Mouse (Mus musculus) adrenal gland (tissue): ENCODE results near the gene Uqcc1.
"Not testable (repeated sequence)": the region's sequence is repeated elsewhere in the genome, so short reads cannot be mapped to it uniquely, and the experiment has no call there.

ENCODE experiments used
- intact Hi-C: fragments of 180-260 bp; cut with DNase I; formaldehyde crosslinking; loops from one replicate; pipeline ENCODE4 v1.15.1; 2025

Uqcc1 gene

DNA sequence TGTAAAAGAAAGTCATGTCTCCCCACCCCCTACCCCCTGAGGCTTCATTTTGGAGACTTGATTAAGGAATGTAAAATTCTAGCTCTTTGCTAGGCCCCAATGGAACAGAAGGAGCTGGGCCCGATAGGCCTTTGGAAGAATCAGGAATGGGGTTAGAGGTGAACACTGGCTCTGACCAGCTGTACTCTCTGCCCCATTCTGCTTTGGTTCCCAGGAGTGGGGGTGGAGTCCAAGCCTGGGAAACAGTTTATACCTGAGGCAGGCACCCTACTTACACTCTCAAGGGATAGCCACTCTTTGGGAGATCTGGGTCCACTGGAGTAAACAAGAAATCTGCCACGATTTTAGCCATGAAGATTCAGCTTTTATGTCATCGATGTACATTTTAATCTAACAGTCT lies 10.6 kb upstream of the Uqcc1 start, which contains the start of gene Gm15557:
Gene Gm15557 (plus strand): TSS at position 48 of the 400 bp plus-strand sequence.
- intact Hi-C loops, result no loop called here

DNA sequence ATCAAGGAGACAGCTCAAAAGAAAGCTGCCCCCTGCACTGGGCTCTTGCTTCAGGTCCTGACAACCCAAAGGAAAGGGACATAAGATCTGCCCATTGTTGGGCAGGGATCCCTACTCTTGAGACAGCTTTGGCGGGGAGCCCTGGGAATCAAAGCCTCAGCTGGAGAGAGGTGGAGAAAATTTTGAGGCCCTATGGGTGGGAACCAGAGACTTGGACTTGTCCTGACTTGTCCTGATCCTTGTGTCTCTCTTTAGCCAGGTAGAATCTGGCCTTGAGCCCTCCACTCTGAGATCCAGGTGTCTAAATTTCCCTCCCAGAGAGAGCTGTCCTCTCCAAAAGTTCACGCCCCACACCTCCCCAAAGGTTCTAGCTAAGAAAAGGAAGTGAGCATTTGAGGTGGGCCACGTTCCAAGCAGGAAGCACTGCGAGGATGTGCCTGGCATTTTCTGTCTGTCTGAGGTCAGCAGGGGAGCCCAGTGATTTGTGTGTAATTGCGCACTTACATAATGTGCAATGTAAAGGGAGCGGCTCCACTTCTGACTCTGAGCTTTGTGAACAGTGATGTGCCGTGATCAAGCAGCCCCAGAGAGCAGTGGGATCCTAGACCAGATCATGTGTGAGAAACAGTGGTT lies 9.9 kb upstream of the Uqcc1 start:
- intact Hi-C loops, result no loop called here

DNA sequence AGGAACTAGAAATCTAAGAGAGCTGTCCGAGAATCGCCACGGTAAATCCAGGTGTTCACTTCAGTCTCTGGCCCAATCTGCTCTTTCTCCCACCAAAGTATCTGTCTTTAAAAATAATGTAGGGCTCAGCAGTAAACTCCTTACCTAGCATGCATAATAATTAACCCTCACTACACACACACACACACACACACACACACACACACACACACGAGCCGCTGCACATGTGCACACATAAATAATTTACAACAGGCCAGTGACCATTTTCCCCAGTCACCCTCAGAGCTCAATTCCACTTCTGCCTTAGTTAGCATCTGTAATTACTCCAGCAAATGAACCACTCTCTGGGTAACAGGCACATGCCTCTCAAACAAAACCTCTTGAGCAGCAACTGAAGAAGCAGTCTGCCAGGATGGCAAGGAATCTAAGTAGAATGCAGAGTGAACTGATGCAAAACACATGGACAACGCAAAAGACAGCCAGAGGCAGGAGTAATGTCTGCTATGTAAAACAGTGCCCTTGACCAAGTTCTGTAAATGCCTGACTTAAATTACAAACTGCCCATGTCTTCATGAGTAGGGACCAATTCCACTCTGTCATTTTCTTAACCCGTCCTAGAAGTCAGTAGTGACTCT lies 1.3 kb downstream of the Uqcc1 start:
- intact Hi-C loops, result no loop called here

DNA sequence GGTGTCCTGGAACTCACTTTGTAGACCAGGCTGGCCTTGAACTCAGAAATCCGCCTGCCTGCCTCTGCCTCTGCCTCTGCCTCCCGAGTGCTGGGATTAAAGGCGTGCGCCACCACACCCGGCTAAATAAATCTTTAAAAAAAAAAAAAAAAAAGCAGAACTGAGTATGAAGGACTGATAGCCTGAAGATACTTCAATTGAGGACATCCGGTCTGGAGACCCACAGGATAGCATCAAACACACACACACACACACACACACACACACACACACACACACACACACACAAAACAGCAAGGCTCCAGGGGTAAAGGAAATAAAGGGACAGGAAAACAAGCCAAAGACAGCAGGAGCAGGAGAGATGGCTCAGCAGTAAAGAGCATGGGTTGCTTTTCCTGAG lies 4.9 kb downstream of the Uqcc1 start:
- intact Hi-C loops, result not testable (repeated sequence)

DNA sequence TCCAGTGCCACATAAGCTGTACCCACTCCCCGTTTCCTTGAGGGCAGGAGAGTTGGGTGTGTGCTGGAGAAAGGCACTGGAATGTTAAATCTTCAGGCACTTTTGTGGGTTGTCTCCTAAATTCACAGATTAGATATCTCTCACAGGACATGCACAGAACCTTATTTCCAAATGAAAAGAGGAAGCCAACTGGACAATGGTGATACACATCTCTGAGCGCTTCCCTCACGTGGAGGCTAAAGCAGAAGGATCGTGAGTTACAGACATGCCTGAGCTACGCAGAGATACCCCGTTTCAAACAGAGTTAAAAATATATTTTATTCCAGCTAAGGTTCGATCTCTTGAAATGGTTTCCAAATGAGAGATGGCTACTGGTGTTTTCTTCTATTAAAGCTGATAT lies 7.0 kb downstream of the Uqcc1 start:
- intact Hi-C loops, result no loop called here

- intact Hi-C loops, result no loop called here
Observed at GRCm38 (mm10) chr2:155914684-155915083, 15.4 kb downstream of the Uqcc1 start.

DNA sequence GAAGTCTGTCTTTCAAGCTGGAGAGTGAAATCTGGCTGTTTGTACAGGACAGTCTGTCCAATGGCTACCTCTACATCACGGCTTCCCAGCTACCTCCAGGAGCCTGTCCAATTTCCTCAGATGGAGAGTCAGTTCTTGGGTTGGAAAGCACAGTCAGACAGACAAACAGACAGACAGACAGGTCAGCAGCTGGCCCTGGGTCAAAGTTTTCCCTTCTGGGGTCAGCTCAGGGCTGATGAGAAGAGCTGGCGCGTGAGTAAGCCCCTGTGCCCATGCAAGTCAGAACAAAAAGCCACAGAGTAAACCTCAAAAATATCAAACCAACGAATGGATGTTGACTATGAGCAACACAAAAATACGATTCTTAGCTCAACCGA lies 26.5 kb downstream of the Uqcc1 start:
- intact Hi-C loops, result no loop called here

GRCm38 (mm10) chr2:155902989-155903631 lies 27.0 kb downstream of the Uqcc1 start:
- intact Hi-C loops, result no loop called here

GRCm38 (mm10) chr2:155895046-155895735 lies 34.9 kb downstream of the Uqcc1 start:
- intact Hi-C loops, result no loop called here

DNA sequence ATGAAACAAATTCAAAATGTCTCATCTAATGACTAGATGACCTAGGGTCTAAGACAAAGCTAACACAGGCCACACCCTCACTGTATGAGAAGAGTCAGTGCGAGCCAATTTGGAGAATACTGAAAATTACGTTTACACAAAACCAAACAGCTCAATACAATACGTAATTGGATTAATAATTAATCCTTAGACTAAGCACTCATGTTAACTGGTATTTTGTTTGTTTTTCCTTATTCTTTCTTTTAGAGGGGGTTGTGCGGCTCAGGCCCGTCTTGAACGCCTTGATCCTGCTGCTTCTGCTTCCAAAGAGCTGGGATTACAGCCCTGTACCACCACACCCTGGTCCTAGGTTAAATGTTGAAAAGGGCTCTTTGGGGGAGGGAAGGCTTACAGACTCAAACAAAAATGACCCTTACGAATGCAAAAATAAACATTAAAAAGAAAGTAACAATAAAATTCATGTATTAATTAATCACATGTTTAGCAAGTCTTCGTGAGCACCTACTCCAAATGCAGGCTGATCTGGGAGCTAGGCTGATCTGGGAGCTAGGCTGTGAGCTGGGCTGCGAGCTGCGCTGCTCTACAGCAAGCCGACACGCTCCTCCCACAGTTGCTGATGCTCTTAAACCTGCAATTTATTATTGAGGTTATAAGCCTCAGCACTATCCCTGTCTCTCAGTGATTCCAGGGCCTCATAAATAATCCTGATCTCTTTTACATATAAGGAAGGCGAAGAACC lies 35.6 kb downstream of the Uqcc1 start:
- intact Hi-C loops, result no loop called here

- intact Hi-C loops, result no loop called here
Observed at GRCm38 (mm10) chr2:155886776-155887175, 43.3 kb downstream of the Uqcc1 start.

- intact Hi-C loops, result no loop called here
Observed at GRCm38 (mm10) chr2:155885271-155885697, 44.8 kb downstream of the Uqcc1 start.

DNA sequence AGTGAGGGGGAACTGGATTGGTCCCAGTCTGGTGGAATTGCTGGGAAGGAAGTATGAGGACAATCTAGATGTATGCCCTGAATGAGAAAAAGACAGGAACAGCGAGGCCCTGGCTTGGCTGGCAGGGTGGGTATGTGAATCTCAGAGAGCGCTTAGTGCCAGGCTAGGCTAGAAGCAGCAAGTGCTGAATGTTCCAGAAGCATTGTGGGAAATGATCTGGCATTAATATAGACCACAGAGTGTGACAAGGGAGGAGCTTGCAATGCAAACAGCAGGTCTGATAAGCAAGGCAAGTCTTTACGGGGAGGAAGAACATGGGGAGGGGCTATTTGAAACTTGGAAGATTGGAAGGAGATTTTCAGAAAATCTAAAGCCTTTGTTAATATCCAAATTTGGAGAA lies 48.0 kb downstream of the Uqcc1 start:
- intact Hi-C loops, result no loop called here

DNA sequence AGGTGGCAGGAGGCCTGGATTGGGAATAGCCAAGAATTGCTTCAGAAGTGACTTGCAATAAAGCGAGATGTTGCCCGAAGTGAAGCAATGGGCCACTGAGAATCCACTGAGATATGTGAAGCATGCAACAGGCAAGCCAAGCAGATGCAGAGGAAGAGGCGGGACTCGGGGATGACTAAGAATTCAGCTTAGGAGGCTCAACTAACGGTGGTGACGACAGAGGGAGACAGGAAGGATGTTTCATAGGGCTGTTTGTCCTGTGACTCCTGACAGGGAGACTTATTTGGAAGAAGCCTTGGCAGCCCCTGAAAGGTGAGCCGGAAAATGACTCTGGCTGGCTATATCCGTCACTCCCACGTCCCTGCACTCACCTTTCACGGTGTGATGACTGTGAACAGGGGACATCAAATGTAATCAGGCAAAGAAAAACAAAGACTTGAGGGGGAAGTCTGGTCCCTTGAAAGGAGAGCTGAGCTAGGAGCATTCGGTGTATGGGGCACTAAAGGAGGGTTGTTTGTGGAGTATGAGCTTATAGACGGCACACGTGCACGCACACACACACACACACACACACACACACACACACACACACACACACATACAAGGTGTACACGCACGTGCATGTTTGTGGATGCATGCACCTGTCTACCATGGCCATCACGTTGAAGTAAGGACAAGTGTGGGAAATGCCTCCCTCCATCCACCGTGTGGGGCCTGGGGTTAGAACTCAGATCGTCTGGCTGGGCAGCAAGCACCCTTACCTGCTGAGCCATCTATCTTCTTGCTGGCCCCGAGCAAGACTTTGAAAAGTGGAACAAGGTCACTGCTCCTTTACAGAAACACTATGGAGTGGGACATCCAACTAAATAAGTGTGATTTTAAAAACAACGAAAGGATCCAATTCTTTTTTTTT lies 50.9 kb downstream of the Uqcc1 start:
- intact Hi-C loops, result no loop called here

- intact Hi-C loops, result no loop called here
Observed at GRCm38 (mm10) chr2:155873636-155874035, 56.5 kb downstream of the Uqcc1 start.

DNA sequence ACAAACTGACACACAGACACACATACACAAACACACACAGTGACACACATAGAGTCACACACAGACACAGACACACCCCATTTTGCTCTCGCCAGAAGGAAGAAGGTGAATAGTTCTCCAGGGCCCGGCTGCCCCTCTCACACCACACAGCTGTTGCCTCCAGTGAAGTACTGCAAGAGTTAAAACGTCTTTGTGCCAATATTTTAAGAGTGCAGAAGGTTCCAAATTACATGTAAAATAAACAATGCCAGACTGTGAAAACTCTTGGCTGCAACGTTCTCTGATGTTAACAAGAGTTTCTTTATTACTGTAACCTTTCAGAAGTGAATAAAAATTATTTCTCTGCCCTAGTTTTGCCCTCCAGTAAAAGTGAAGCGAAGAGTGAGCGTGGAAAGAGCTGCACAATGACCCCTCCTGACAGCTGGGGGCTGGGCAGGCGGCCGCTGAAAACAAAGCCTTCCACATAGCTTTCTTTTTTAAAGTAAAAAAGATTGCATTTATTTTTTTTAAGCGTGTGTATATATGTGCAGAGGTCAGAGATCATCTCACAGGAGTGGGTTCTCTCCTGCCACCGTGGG lies 57.1 kb downstream of the Uqcc1 start:
- intact Hi-C loops, result no loop called here

GRCm38 (mm10) chr2:155872486-155872885 lies 57.6 kb downstream of the Uqcc1 start:
- intact Hi-C loops, result no loop called here

DNA sequence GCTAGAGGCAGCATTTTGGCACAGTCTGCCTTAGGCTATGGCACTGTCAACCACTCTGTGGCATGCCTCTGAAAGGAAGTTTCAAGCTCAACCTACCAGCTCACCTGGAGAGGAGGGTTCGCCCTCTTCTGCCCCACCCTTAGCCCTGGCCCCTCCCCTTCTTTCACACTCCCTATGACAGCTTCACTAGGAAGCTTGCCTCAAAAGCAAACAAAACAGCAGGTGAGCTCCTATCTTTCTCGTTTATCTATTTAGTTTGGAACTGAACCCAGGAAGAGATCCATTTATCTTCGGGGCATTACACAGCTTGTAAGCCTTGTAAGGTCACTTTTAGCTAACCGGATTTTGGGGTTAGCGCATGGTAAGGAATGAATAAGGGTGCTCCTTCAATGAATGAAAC lies 60.3 kb downstream of the Uqcc1 start:
- intact Hi-C loops, result no loop called here

GRCm38 (mm10) chr2:155868320-155868719 lies 61.8 kb downstream of the Uqcc1 start:
- intact Hi-C loops, result no loop called here

DNA sequence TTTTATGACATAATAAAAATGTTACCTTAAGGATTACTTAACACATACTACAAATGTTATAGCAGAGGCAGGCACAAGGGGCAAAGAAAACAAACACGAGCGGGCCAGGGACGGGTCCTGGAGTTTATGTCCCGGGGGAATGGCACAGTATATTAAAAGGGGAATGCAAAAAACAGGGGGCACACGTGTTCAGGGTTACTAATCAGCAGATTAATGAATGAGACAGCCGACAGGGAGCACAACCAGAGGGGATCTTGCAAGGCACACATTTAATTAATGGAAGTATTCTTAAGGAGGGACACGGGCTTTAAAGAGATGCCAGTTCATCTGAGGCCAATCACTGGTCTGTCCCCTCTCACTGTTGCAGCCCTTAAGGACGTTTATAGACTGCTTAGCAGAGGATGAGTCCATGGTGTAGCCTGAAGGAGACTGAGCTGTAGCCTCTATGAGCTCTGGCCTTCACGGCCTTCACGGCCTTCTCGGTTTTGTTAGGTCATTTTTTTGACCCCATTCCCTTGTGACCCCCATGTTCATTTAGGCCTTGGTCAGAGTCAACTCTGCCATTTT lies 66.7 kb downstream of the Uqcc1 start:
- intact Hi-C loops, result no loop called here
